Mouse (Mus musculus) testis, adult 2 months (tissue): ENCODE measurements at regions not wholly inside any gene's neighbourhood (a gene's known extent, or its start where the extent isn't known, plus 50 kb on each side); places are given as distances from the start of the nearest gene placed in this dataset.

ENCODE experiments used
- H3K27ac ChIP-seq: fragments of 200-500 bp; 2 replicates; pipeline ENCODE4 v1.5.1; 2012; ENCODE audit warnings: low read depth, low read length; ENCODE audit not compliant: control insufficient read depth, insufficient read depth
- H3K27me3 ChIP-seq: fragments of 200-500 bp; 2 replicates; pipeline ENCODE4 v1.6.1; 2012; ENCODE audit warnings: mild to moderate bottlenecking, low read length, moderate library complexity; ENCODE audit not compliant: control insufficient read depth, insufficient read depth
- H3K36me3 ChIP-seq: fragments of 200-500 bp; 2 replicates; pipeline ENCODE4 v1.6.1; 2012; ENCODE audit warnings: mild to moderate bottlenecking, low read length; ENCODE audit not compliant: control insufficient read depth, insufficient read depth
- H3K4me1 ChIP-seq: fragments of 200-500 bp; 2 replicates; pipeline ENCODE4 v1.6.1; 2012; ENCODE audit warnings: low read length; ENCODE audit not compliant: control insufficient read depth, insufficient read depth
- H3K4me3 ChIP-seq: fragments of 200-500 bp; 2 replicates; pipeline ENCODE4 v1.5.1; 2012; ENCODE audit warnings: low read depth, mild to moderate bottlenecking, low read length, moderate library complexity, mixed read lengths; ENCODE audit not compliant: control insufficient read depth
- CTCF ChIP-seq: fragments of 200-500 bp; IDR thresholded peaks from 2 replicates; pipeline ENCODE4 v1.5.1; 2012; ENCODE audit warnings: low read depth, mild to moderate bottlenecking, inconsistent platforms, low read length, moderate library complexity; ENCODE audit not compliant: control insufficient read depth, insufficient read depth, insufficient replicate concordance
- POLR2A ChIP-seq: fragments of 200-500 bp; IDR thresholded peaks from 2 replicates; pipeline ENCODE4 v1.6.1; 2012; ENCODE audit warnings: low read depth, mild to moderate bottlenecking, inconsistent platforms, low read length, moderate library complexity; ENCODE audit not compliant: control insufficient read depth

GRCm38 (mm10) chr13:107619430-107619927, 424.8 kb upstream of the Smim15 start:
- Histone ChIP-seq H3K27me3 (no peaks in the 10 kb centered on the region), H3K4me1 (no peaks in the 10 kb centered on the region), H3K27ac (no peak overlapping the region), H3K36me3 (no peaks in the 10 kb centered on the region), H3K4me3 (no peak overlapping the region)
- TF ChIP-seq CTCF (no peak), POLR2A (no peak)

GRCm38 (mm10) chr13:107618796-107619429, 425.3 kb upstream of the Smim15 start:
- no peaks in the 10 kb centered on the region for H3K27me3 ChIP-seq

GRCm38 (mm10) chr13:107618369-107618771, 425.9 kb upstream of the Smim15 start:
- no peaks in the 10 kb centered on the region for H3K36me3 ChIP-seq
- H3K4me3 ChIP-seq, result no peak overlapping the region
- H3K27ac ChIP-seq, result no peak overlapping the region
- H3K4me1 ChIP-seq, result no peaks in the 10 kb centered on the region
- no peaks in the 10 kb centered on the region for H3K27me3 ChIP-seq
- TF ChIP-seq CTCF, result no peak
- no peak for TF ChIP-seq POLR2A

More at GRCm38 (mm10) chr13:107618796-107619429, 425.3 kb upstream of the Smim15 start:
- H3K27ac ChIP-seq, result no peak overlapping the region
- H3K4me3 ChIP-seq, result no peak overlapping the region
- no peaks in the 10 kb centered on the region for H3K36me3 ChIP-seq
- no peak for TF ChIP-seq POLR2A
- no peak for TF ChIP-seq CTCF
- H3K4me1 ChIP-seq, result no peaks in the 10 kb centered on the region

GRCm38 (mm10) chr13:107617582-107617981, 426.7 kb upstream of the Smim15 start:
- no peak overlapping the region for H3K4me3 ChIP-seq
- H3K4me1 ChIP-seq, result no peaks in the 10 kb centered on the region
- H3K36me3 ChIP-seq, result no peaks in the 10 kb centered on the region
- TF ChIP-seq POLR2A (no peak), CTCF (no peak)
- no peaks in the 10 kb centered on the region for H3K27me3 ChIP-seq
- no peak overlapping the region for H3K27ac ChIP-seq

- Histone ChIP-seq H3K27ac (no peak overlapping the region), H3K36me3 (no peaks in the 10 kb centered on the region), H3K4me3 (no peak overlapping the region), H3K27me3 (no peaks in the 10 kb centered on the region), H3K4me1 (no peaks in the 10 kb centered on the region)
- TF ChIP-seq CTCF (no peak), POLR2A (no peak)
These were observed 427.5 kb upstream of the Smim15 start for GRCm38 (mm10) chr13:107616775-107617174.

- Histone ChIP-seq H3K27me3 (no peaks in the 10 kb centered on the region), H3K4me1 (no peaks in the 10 kb centered on the region), H3K27ac (no peak overlapping the region), H3K36me3 (no peaks in the 10 kb centered on the region), H3K4me3 (no peak overlapping the region)
- TF ChIP-seq CTCF (no peak), POLR2A (no peak)
These were observed 435.2 kb upstream of the Smim15 start for GRCm38 (mm10) chr13:107608996-107609503.

GRCm38 (mm10) chr13:107607294-107607693, 437.0 kb upstream of the Smim15 start:
- no peaks in the 10 kb centered on the region for H3K36me3 ChIP-seq
- H3K27me3 ChIP-seq, result no peaks in the 10 kb centered on the region
- no peak overlapping the region for H3K4me3 ChIP-seq
- H3K4me1 ChIP-seq, result no peaks in the 10 kb centered on the region
- no peak overlapping the region for H3K27ac ChIP-seq
- TF ChIP-seq POLR2A (no peak), CTCF (no peak)
